Mouse (Mus musculus) layer of hippocampus, postnatal 25 days (tissue): ENCODE measurements around the gene Arhgef3. TPM values are rescaled to one million over a fixed set of nuclear protein-coding genes. Genes with fewer than 3 reads are reported as not detected.
A peak's percentile ranks its signal among the peaks of the same experiment; 100 is the strongest.
"Not testable (repeated sequence)": the region's sequence is repeated elsewhere in the genome, so short reads cannot be mapped to it uniquely, and the experiment has no call there.

Experiments
- DNase-seq, 2 experiments: peaks; one replicate each; pipeline ENCODE4 v3.0.0; 2022; ENCODE audit warnings: mixed read lengths in 2 of 2, low spot score in 1 of 2; ENCODE audit errors: extremely low spot score in 1 of 2
- total RNA-seq, 2 experiments: library from RNA; stranded (reverse); gene quantifications; 2 replicates each; pipeline ENCODE4 v1.2.3; 2021

Arhgef3 gene
- total RNA-seq, 2 experiments from 2014 or later, result 61.4 to 77.2 TPM

- peak; percentile 61 to 95 for DNase-seq
Measured at GRCm38 (mm10) chr14:27183501-27184230, 69.0 kb downstream of the Arhgef3 start.

GRCm38 (mm10) chr14:27185902-27186301 is 71.2 kb downstream of the Arhgef3 start:
- DNase-seq, result no peak

GRCm38 (mm10) chr14:27186596-27186995 is 71.9 kb downstream of the Arhgef3 start:
- no peak for DNase-seq

GRCm38 (mm10) chr14:27187025-27187424 is 72.3 kb downstream of the Arhgef3 start:
- DNase-seq, result peak; percentile 75 to 89

GRCm38 (mm10) chr14:27187885-27188284 is 73.2 kb downstream of the Arhgef3 start:
- no peak for DNase-seq

- peak in 1 of 2 experiments; percentile 37 for DNase-seq
Measured at GRCm38 (mm10) chr14:27192450-27192849, 77.8 kb downstream of the Arhgef3 start.

GRCm38 (mm10) chr14:27196980-27197379 is 82.3 kb downstream of the Arhgef3 start:
- DNase-seq, result no peak

- DNase-seq, result no peak
Measured at GRCm38 (mm10) chr14:27198490-27199089, 83.9 kb downstream of the Arhgef3 start.

- no peak for DNase-seq
Measured at GRCm38 (mm10) chr14:27199119-27199518, 84.4 kb downstream of the Arhgef3 start.

- DNase-seq, result no peak
Measured at GRCm38 (mm10) chr14:27199870-27200269, 85.2 kb downstream of the Arhgef3 start.

GRCm38 (mm10) chr14:27200743-27201576 is 86.3 kb downstream of the Arhgef3 start:
- no peak for DNase-seq

GRCm38 (mm10) chr14:27201824-27202223 is 87.1 kb downstream of the Arhgef3 start:
- no peak for DNase-seq

GRCm38 (mm10) chr14:27204704-27205103 is 90.0 kb downstream of the Arhgef3 start:
- DNase-seq, result no peak

- no peak for DNase-seq
Measured at GRCm38 (mm10) chr14:27206443-27206842, 91.7 kb downstream of the Arhgef3 start.

- DNase-seq, result no peak
Measured at GRCm38 (mm10) chr14:27209542-27209941, 94.8 kb downstream of the Arhgef3 start.

GRCm38 (mm10) chr14:27210801-27211200 is 96.1 kb downstream of the Arhgef3 start:
- not testable (repeated sequence) for DNase-seq

- DNase-seq, result no peak
Measured at GRCm38 (mm10) chr14:27211743-27212445, 97.2 kb downstream of the Arhgef3 start.

GRCm38 (mm10) chr14:27214232-27214631 is 99.5 kb downstream of the Arhgef3 start:
- DNase-seq, result no peak

GRCm38 (mm10) chr14:27219668-27220067 is 105.0 kb downstream of the Arhgef3 start:
- peak; percentile 68 to 70 for DNase-seq

- DNase-seq, result no peak
Measured at GRCm38 (mm10) chr14:27220297-27220696, 105.6 kb downstream of the Arhgef3 start.
